Mouse (Mus musculus): ENCODE results near the gene Pik3c2a. TPM values are rescaled to one million over a fixed set of nuclear protein-coding genes. Genes with fewer than 3 reads are reported as not detected.

Pik3c2a gene
- total RNA-seq, 2 experiments from 2014 or later, result 11.4 to 16.1 TPM

- no peak for DNase-seq
Measured at GRCm38 (mm10) chr7:116294961-116295360, 148.3 kb downstream of the Pik3c2a start.

GRCm38 (mm10) chr7:116292377-116292776 lies 150.9 kb downstream of the Pik3c2a start:
- no peak for DNase-seq

GRCm38 (mm10) chr7:116290559-116290958 lies 152.7 kb downstream of the Pik3c2a start:
- no peak for DNase-seq

GRCm38 (mm10) chr7:116288996-116289395 lies 154.3 kb downstream of the Pik3c2a start:
- no peak for DNase-seq

GRCm38 (mm10) chr7:116287959-116288358 lies 155.3 kb downstream of the Pik3c2a start:
- DNase-seq, result no peak

Other genes with a start within 250 kb of the Pik3c2a start
- gene Plekha7, start 135.1 kb downstream of the Pik3c2a start, total RNA-seq (2021), result 1 to 10 TPM; 2.6 to 3.2 TPM
- gene Rps13, start 109.3 kb downstream of the Pik3c2a start, total RNA-seq (2021), result 100 to 1,000 TPM; 384 to 414 TPM
- gene Nucb2, start 60.9 kb upstream of the Pik3c2a start, total RNA-seq (2021), result 10 to 100 TPM; 16.6 to 20.2 TPM

Data from gastrocnemius, postnatal 10 days (tissue).